Comparison of ENCODE assay signal across 15 mouse cellular contexts in the genomic region with DNA sequence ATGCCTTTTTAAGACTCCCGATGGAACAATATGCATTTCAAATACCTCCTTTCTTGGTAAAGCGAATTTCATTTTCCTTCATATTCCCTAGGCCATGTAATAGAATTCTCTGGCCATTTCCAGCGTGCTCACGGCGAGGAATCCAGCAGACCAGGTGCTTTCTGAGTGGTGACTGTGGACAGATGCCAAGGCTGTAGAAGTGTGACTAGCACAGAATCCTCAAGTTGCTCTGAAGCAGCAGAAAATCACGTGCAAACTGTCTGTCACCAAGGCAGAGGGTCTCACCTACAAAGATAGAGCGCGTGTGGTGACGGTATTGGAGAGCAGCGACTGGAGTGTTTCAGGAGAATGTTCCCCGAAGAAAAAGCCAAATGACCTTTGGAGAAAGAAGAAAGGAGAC.
"Had no signal": no experiment of that assay in that cellular context is flagged by ENCODE, and none has a peak within 500 bp of the region (broad histone marks: within the 10 kb centered on the region; RNA-seq: fewer than 3 reads in every experiment).

No protein-coding gene starts in this region.

- H3K36me3 ChIP-seq: limb, embryonic 10.5 days; liver, embryonic 15.5 days; midbrain, embryonic 12.5 days; neural tube, embryonic 13.5 days had no signal

- H3K27ac ChIP-seq: left cerebral cortex, adult 2 months; limb, embryonic 10.5 days; liver, embryonic 15.5 days; macrophage; midbrain, embryonic 12.5 days; neural tube, embryonic 13.5 days had no signal

- H3K9me3 ChIP-seq: limb, embryonic 10.5 days; liver, embryonic 15.5 days; midbrain, embryonic 12.5 days; neural tube, embryonic 13.5 days had no signal

- H3K9ac ChIP-seq: liver, embryonic 15.5 days; lung, embryonic 14.5 days; midbrain, embryonic 12.5 days; neural tube, embryonic 13.5 days had no signal

- DNase-seq: kidney, postnatal 10 days; lung, embryonic 14.5 days; retina, postnatal 1 day; right cerebral cortex, postnatal 4 days; spleen, adult 18-20 months; thymus, adult 2 months; thymus, postnatal 25 days had no signal

- H3K4me1 ChIP-seq: midbrain, embryonic 12.5 days had no signal

- H3K4me3 ChIP-seq: left cerebral cortex, adult 2 months; limb, embryonic 10.5 days; liver, embryonic 15.5 days; midbrain, embryonic 12.5 days; neural tube, embryonic 13.5 days had no signal

- ATAC-seq: midbrain, embryonic 16.5 days had no signal

- H3K27me3 ChIP-seq: midbrain, embryonic 12.5 days; neural tube, embryonic 13.5 days had no signal

- H3K4me2 ChIP-seq: liver, embryonic 11.5 days; liver, embryonic 15.5 days; lung, embryonic 14.5 days; midbrain, embryonic 12.5 days; neural tube, embryonic 13.5 days had no signal
